Mouse (Mus musculus) myocyte (in vitro differentiated cells): Measurements from ENCODE around the gene Adam10. TPM values are rescaled to one million over a fixed set of nuclear protein-coding genes. Genes with fewer than 3 reads are reported as not detected.

Experiments used
- H3K27me3 ChIP-seq: one replicate; pipeline ENCODE4 v1.6.1; 2011; ENCODE audit not compliant: control insufficient read depth, insufficient read depth, insufficient read length
- H3K36me3 ChIP-seq: one replicate; pipeline ENCODE4 v1.6.1; 2011; ENCODE audit not compliant: control insufficient read depth, insufficient read depth
- H3K4me2 ChIP-seq: one replicate; pipeline ENCODE4 v1.6.1; 2011; ENCODE audit warnings: low read depth, control low read depth
- H3K4me3 ChIP-seq: one replicate; pipeline ENCODE4 v1.5.1; 2011; ENCODE audit warnings: mild to moderate bottlenecking, control low read depth, moderate library complexity
- H3K79me2 ChIP-seq: one replicate; pipeline ENCODE4 v1.6.1; 2011; ENCODE audit not compliant: control insufficient read depth, insufficient read depth
- H3ac ChIP-seq: one replicate; pipeline ENCODE4 v1.6.1; 2011; ENCODE audit not compliant: control insufficient read depth, insufficient read length
- CEBPB ChIP-seq: IDR thresholded peaks from 2 replicates; pipeline ENCODE4 v1.6.1; 2011; ENCODE audit warnings: mild to moderate bottlenecking, moderate library complexity; ENCODE audit not compliant: poor library complexity, insufficient read depth, severe bottlenecking
- E2F4 ChIP-seq: IDR thresholded peaks from one replicate; pipeline ENCODE4 v1.6.1; 2011; ENCODE audit warnings: mild to moderate bottlenecking, control low read depth, moderate library complexity; ENCODE audit not compliant: insufficient read depth
- MAX ChIP-seq: IDR thresholded peaks from one replicate; pipeline ENCODE4 v1.6.1; 2011; ENCODE audit warnings: low read depth, mild to moderate bottlenecking, control low read depth
- MYOD1 ChIP-seq, 3 experiments: IDR thresholded peaks; one replicate each; pipeline ENCODE4 v1.6.1; 2011; ENCODE audit warnings: control low read depth in 2 of 3, low read depth in 2 of 3, mild to moderate bottlenecking in 2 of 3, moderate library complexity in 1 of 3; ENCODE audit not compliant: insufficient read length in 2 of 3, control insufficient read depth in 1 of 3
- MYOG ChIP-seq, 3 experiments: IDR thresholded peaks; one replicate each; pipeline ENCODE4 v1.6.1; 2011; ENCODE audit warnings: control low read depth in 2 of 3, low read depth in 2 of 3, mild to moderate bottlenecking in 2 of 3; ENCODE audit not compliant: insufficient read length in 2 of 3, control insufficient read depth in 1 of 3, insufficient read depth in 1 of 3
- POLR2A ChIP-seq: IDR thresholded peaks from one replicate; pipeline ENCODE4 v1.6.1; 2011; ENCODE audit warnings: low read depth, mild to moderate bottlenecking, control low read depth, moderate library complexity; ENCODE audit not compliant: insufficient read length
- POLR2AphosphoS2 ChIP-seq: IDR thresholded peaks from one replicate; pipeline ENCODE4 v1.6.1; 2011; ENCODE audit warnings: low read depth, control low read depth; ENCODE audit not compliant: insufficient read length
- REST ChIP-seq: IDR thresholded peaks from one replicate; pipeline ENCODE4 v1.6.1; 2011; ENCODE audit warnings: mild to moderate bottlenecking, control low read depth, moderate library complexity; ENCODE audit not compliant: insufficient read depth, insufficient read length
- SRF ChIP-seq: IDR thresholded peaks from one replicate; pipeline ENCODE4 v1.6.1; 2011; ENCODE audit warnings: low read depth; ENCODE audit not compliant: control insufficient read depth, insufficient read length
- TCF12 ChIP-seq: IDR thresholded peaks from one replicate; pipeline ENCODE4 v1.6.1; 2011; ENCODE audit warnings: mild to moderate bottlenecking, control low read depth; ENCODE audit not compliant: poor library complexity, insufficient read depth, severe bottlenecking
- TCF3 ChIP-seq: IDR thresholded peaks from one replicate; pipeline ENCODE4 v1.6.1; 2011; ENCODE audit warnings: low read depth, control low read depth; ENCODE audit not compliant: insufficient read length
- USF1 ChIP-seq: IDR thresholded peaks from one replicate; pipeline ENCODE4 v1.6.1; 2011; ENCODE audit warnings: low read depth, mild to moderate bottlenecking, control low read depth, moderate library complexity
- polyA plus RNA-seq: library from polyadenylated mRNA; unstranded; fragments of >200 nt; fragmentation: generic; extraction: Trizol; gene quantifications from one replicate; pipeline ENCODE4 v1.2.1, GENCODE M21; 2012; ENCODE audit warnings: missing spikeins

Gene Adam10
- polyA plus RNA-seq, 1 experiment: 18.3 TPM

GRCm38 (mm10) chr9:70650994-70651393 is 27.8 kb upstream of the Adam10 start:
- Histone ChIP-seq H3K79me2 (peaks cover 7% of the 10 kb centered on the region), H3K36me3 (peaks cover 8% of the 10 kb centered on the region), H3K4me3 (no peak overlapping the region), H3K27me3 (no peaks in the 10 kb centered on the region), H3ac (no peak overlapping the region), H3K4me2 (no peak overlapping the region)
- no peak for TF ChIP-seq MYOG (IDR thresholded peaks at IDR 0.05; ENCODE audit: control insufficient read depth in 1 of 3, insufficient read depth in 1 of 3, insufficient read length in 2 of 3, low read depth in 2 of 3)
- no peak for TF ChIP-seq SRF
- no peak for TF ChIP-seq MYOD1 (IDR thresholded peaks at IDR 0.05; ENCODE audit: control insufficient read depth in 1 of 3, insufficient read length in 2 of 3, low read depth in 2 of 3)
- TF ChIP-seq E2F4: no peak
- no peak for TF ChIP-seq MAX
- TF ChIP-seq POLR2A: no peak
- TF ChIP-seq POLR2AphosphoS2: no peak
- TF ChIP-seq TCF3: no peak
- no peak for TF ChIP-seq USF1
- no peak for TF ChIP-seq CEBPB
- no peak for TF ChIP-seq TCF12
- no peak for TF ChIP-seq REST

- TF ChIP-seq MAX: no peak
- TF ChIP-seq USF1: no peak
- TF ChIP-seq CEBPB: no peak
- peaks cover 8% of the 10 kb centered on the region for H3K36me3 ChIP-seq
- no peak overlapping the region for H3K4me3 ChIP-seq
- no peaks in the 10 kb centered on the region for H3K27me3 ChIP-seq
- H3K4me2 ChIP-seq: no peak overlapping the region
- no peak overlapping the region for H3ac ChIP-seq
- H3K79me2 ChIP-seq: peaks cover 7% of the 10 kb centered on the region
Observed at GRCm38 (mm10) chr9:70652221-70652620, 26.6 kb upstream of the Adam10 start.

DNA sequence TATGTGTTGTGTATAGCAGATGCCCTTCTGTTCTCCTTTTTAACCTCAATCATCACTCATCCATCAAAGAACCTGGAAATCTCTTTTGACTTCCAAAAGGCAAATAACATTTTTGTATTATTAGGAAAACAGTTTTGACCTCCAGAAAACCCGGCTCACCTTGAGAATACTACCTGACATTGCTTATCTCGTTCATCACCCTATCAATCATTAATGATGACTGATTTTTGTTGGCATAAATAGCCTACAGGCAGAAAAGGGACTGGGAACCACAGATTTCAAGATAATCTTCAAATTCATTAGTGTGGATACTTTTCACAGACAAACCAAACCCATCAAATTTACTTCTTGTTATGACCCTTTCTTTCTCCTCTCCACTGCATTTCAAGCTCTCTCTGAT is 24.9 kb upstream of the Adam10 start:
- TF ChIP-seq CEBPB (no peak), MYOD1 (IDR thresholded peaks at IDR 0.05; ENCODE audit: control insufficient read depth in 1 of 3, insufficient read length in 2 of 3, low read depth in 2 of 3) (no peak), TCF12 (no peak), REST (no peak), E2F4 (no peak), SRF (no peak), POLR2AphosphoS2 (no peak), MAX (no peak), TCF3 (no peak), MYOG (IDR thresholded peaks at IDR 0.05; ENCODE audit: control insufficient read depth in 1 of 3, insufficient read depth in 1 of 3, insufficient read length in 2 of 3, low read depth in 2 of 3) (no peak), POLR2A (no peak)
- no peaks in the 10 kb centered on the region for H3K27me3 ChIP-seq
- peaks cover 7% of the 10 kb centered on the region for H3K79me2 ChIP-seq
- no peak overlapping the region for H3K4me3 ChIP-seq
- H3K4me2 ChIP-seq: peak overlapping the region; percentile 74
- H3ac ChIP-seq: no peak overlapping the region
- H3K36me3 ChIP-seq: peaks cover 4% of the 10 kb centered on the region

GRCm38 (mm10) chr9:70654496-70654895 is 24.3 kb upstream of the Adam10 start:
- H3ac ChIP-seq: no peak overlapping the region
- no peak for TF ChIP-seq MYOG (IDR thresholded peaks at IDR 0.05; ENCODE audit: control insufficient read depth in 1 of 3, insufficient read depth in 1 of 3, insufficient read length in 2 of 3, low read depth in 2 of 3)
- TF ChIP-seq REST: no peak
- no peak for TF ChIP-seq POLR2A
- no peak for TF ChIP-seq CEBPB
- no peak for TF ChIP-seq TCF3
- no peak for TF ChIP-seq POLR2AphosphoS2
- no peak for TF ChIP-seq SRF
- peak overlapping the region; percentile 33 for H3K4me3 ChIP-seq
- H3K36me3 ChIP-seq: peaks cover 4% of the 10 kb centered on the region
- peaks cover 7% of the 10 kb centered on the region for H3K79me2 ChIP-seq
- H3K27me3 ChIP-seq: no peaks in the 10 kb centered on the region
- H3K4me2 ChIP-seq: peak overlapping the region; percentile 74

DNA sequence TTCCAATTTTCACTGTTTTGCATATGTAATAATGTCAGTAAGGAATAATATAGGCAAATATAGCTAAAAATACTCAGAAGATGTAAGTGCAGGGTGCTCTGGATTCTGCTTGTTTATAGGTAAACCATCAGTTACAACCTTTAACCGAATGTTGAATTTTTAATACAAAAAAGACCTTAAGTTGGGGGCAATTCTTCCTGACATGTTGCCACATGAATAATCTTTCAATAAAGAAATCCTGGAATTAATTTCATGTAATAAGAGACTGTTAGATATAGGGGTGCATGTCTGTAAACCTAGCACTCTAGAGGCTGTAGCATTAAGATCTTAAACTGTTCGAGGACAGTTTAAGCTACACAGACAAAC is 23.1 kb upstream of the Adam10 start:
- Histone ChIP-seq H3K27me3 (no peaks in the 10 kb centered on the region), H3K36me3 (no peaks in the 10 kb centered on the region), H3K4me2 (peak overlapping the region; percentile 74), H3K4me3 (peak overlapping the region; percentile 33), H3ac (peak overlapping the region; percentile 97), H3K79me2 (peaks cover 7% of the 10 kb centered on the region)
- TF ChIP-seq MAX: no peak
- TF ChIP-seq USF1: no peak
- no peak for TF ChIP-seq E2F4
- no peak for TF ChIP-seq REST
- no peak for TF ChIP-seq TCF12
- TF ChIP-seq POLR2AphosphoS2: no peak
- TF ChIP-seq POLR2A: no peak
- no peak for TF ChIP-seq SRF
- TF ChIP-seq TCF3: no peak
- no peak for TF ChIP-seq CEBPB
- TF ChIP-seq MYOD1 (IDR thresholded peaks at IDR 0.05; ENCODE audit: control insufficient read depth in 1 of 3, insufficient read length in 2 of 3, low read depth in 2 of 3): no peak
- TF ChIP-seq MYOG (IDR thresholded peaks at IDR 0.05; ENCODE audit: control insufficient read depth in 1 of 3, insufficient read depth in 1 of 3, insufficient read length in 2 of 3, low read depth in 2 of 3): no peak
